Mouse (Mus musculus) forebrain, embryonic 14.5 days (tissue): ENCODE measurements at regions not wholly inside any gene's neighbourhood (a gene's known extent, or its start where the extent isn't known, plus 50 kb on each side); places are given as distances from the start of the nearest gene placed in this dataset.
A peak's percentile ranks its signal among the peaks of the same experiment; 100 is the strongest.

Source experiments
- ATAC-seq: fragments of 200-750 bp; cut with Nextera tagmentation; 2 replicates; pipeline ENCODE4 v1.8.0; 2017; ENCODE audit warnings: mild to moderate bottlenecking, moderate library complexity
- DNase-seq: peaks from one replicate; pipeline ENCODE4 v3.0.0-alpha.2; 2015; ENCODE audit warnings: low spot score
- H3K27ac ChIP-seq: fragments of 300-500 bp; sonication (generic); 2 replicates; pipeline ENCODE4 v1.5.1; 2014; ENCODE audit warnings: low read depth, mild to moderate bottlenecking, control low read depth, low read length, moderate library complexity
- H3K27me3 ChIP-seq: fragments of 300-500 bp; sonication (generic); replicated peaks from 2 replicates; pipeline ENCODE4 v1.6.1; 2014; ENCODE audit warnings: low read length, control low read depth, mixed read lengths; ENCODE audit not compliant: control insufficient read depth, insufficient read depth
- H3K36me3 ChIP-seq: fragments of 300-500 bp; sonication (generic); 2 replicates; pipeline ENCODE4 v1.6.1; 2014; ENCODE audit warnings: low read length, control low read depth; ENCODE audit not compliant: control insufficient read depth, insufficient read depth
- H3K4me1 ChIP-seq: fragments of 300-500 bp; sonication (generic); 2 replicates; pipeline ENCODE4 v1.6.1; 2014; ENCODE audit warnings: antibody characterized with exemption, low read length, control low read depth; ENCODE audit not compliant: control insufficient read depth, insufficient read depth
- H3K4me2 ChIP-seq: fragments of 300-500 bp; sonication (generic); 2 replicates; pipeline ENCODE4 v1.6.1; 2014; ENCODE audit warnings: mild to moderate bottlenecking, control low read depth, low read length
- H3K4me3 ChIP-seq: fragments of 300-500 bp; sonication (generic); 2 replicates; pipeline ENCODE4 v1.5.1; 2014; ENCODE audit warnings: low read depth, low read length, control low read depth
- H3K9ac ChIP-seq: fragments of 300-500 bp; sonication (generic); 2 replicates; pipeline ENCODE4 v1.6.1; 2014; ENCODE audit warnings: mild to moderate bottlenecking, low read length, control low read depth, moderate library complexity
- H3K9me3 ChIP-seq: fragments of 300-500 bp; sonication (generic); replicated peaks from 2 replicates; pipeline ENCODE4 v1.6.1; 2016; ENCODE audit warnings: low read length, control low read depth, mixed read lengths; ENCODE audit not compliant: control insufficient read depth
- WGBS: fragments of 180-500 bp; shearing (Covaris S2); extraction: QIAGEN DNeasy Blood & Tissue Kit; methylation state at CpG from one replicate; pipeline ENCODE4 v1.1.7; 2014; 5-methylcytosine and 5-hydroxymethylcytosine counted together

GRCm38 (mm10) chr5:133776591-133776990 lies 322.9 kb upstream of the Castor2 start:
- H3K4me2 ChIP-seq: no peak overlapping the region
- H3K9ac ChIP-seq: no peak overlapping the region
- ATAC-seq (no peak), DNase-seq (peak; percentile 43)
- no peaks in the 10 kb centered on the region for H3K27me3 ChIP-seq
- no peak overlapping the region for H3K4me3 ChIP-seq
- no peaks in the 10 kb centered on the region for H3K36me3 ChIP-seq
- no peak overlapping the region for H3K27ac ChIP-seq
- no peaks in the 10 kb centered on the region; the same call in 1 of the 2 replicates for H3K4me1 ChIP-seq
- H3K9me3 ChIP-seq: no peaks in the 10 kb centered on the region

- Histone ChIP-seq H3K27me3 (no peaks in the 10 kb centered on the region), H3K27ac (no peak overlapping the region), H3K36me3 (no peaks in the 10 kb centered on the region), H3K4me3 (no peak overlapping the region), H3K4me1 (no peaks in the 10 kb centered on the region; the same call in 1 of the 2 replicates), H3K4me2 (no peak overlapping the region), H3K9me3 (no peaks in the 10 kb centered on the region), H3K9ac (no peak overlapping the region)
- ATAC-seq (no peak), DNase-seq (no peak)
- WGBS: 84% methylated on average over 3 of the region's 3 CpGs
Observed at GRCm38 (mm10) chr5:133774116-133774515, 325.4 kb upstream of the Castor2 start.

GRCm38 (mm10) chr5:133768856-133769255 lies 330.7 kb upstream of the Castor2 start:
- Histone ChIP-seq H3K27ac (no peak overlapping the region), H3K36me3 (no peaks in the 10 kb centered on the region), H3K9ac (no peak overlapping the region), H3K4me3 (no peak overlapping the region), H3K27me3 (no peaks in the 10 kb centered on the region), H3K9me3 (no peaks in the 10 kb centered on the region), H3K4me1 (no peaks in the 10 kb centered on the region), H3K4me2 (no peak overlapping the region)
- no peak for ATAC-seq
- DNase-seq: no peak
- 80% methylated on average over 2 of the region's 2 CpGs for WGBS

GRCm38 (mm10) chr5:133757817-133758216 lies 341.7 kb upstream of the Castor2 start:
- no peak overlapping the region for H3K4me3 ChIP-seq
- H3K9ac ChIP-seq: no peak overlapping the region
- 98% methylated on average over 2 of the region's 2 CpGs for WGBS
- no peak overlapping the region for H3K4me2 ChIP-seq
- H3K27me3 ChIP-seq: no peaks in the 10 kb centered on the region
- ATAC-seq (no peak), DNase-seq (no peak)
- H3K4me1 ChIP-seq: peaks cover 7% of the 10 kb centered on the region; the same call in 1 of the 2 replicates
- no peak overlapping the region for H3K27ac ChIP-seq
- H3K9me3 ChIP-seq: no peaks in the 10 kb centered on the region
- no peaks in the 10 kb centered on the region for H3K36me3 ChIP-seq

- no peak overlapping the region for H3K4me3 ChIP-seq
- DNase-seq (peak; percentile 51), ATAC-seq (no peak; the same call in 1 of the 2 replicates)
- peak overlapping the region; percentile 70; the same call in 1 of the 2 replicates for H3K27ac ChIP-seq
- no peaks in the 10 kb centered on the region for H3K36me3 ChIP-seq
- no peaks in the 10 kb centered on the region for H3K9me3 ChIP-seq
- no peaks in the 10 kb centered on the region for H3K27me3 ChIP-seq
- 14% methylated on average over 7 of the region's 7 CpGs for WGBS
- H3K4me1 ChIP-seq: peaks cover 7% of the 10 kb centered on the region; the same call in 1 of the 2 replicates
- no peak overlapping the region for H3K4me2 ChIP-seq
- no peak overlapping the region for H3K9ac ChIP-seq
Observed at GRCm38 (mm10) chr5:133754180-133754579, 345.3 kb upstream of the Castor2 start.

GRCm38 (mm10) chr5:133753461-133754160 lies 345.9 kb upstream of the Castor2 start:
- 38% methylated on average over 8 of the region's 8 CpGs for WGBS
- Histone ChIP-seq H3K4me3 (no peak overlapping the region), H3K27me3 (no peaks in the 10 kb centered on the region), H3K9ac (no peak overlapping the region), H3K36me3 (no peaks in the 10 kb centered on the region), H3K4me2 (no peak overlapping the region), H3K4me1 (peaks cover 9% of the 10 kb centered on the region), H3K9me3 (no peaks in the 10 kb centered on the region), H3K27ac (peak overlapping the region; percentile 70)
- ATAC-seq: peak; percentile 61; the same call in 1 of the 2 replicates
- peak; percentile 80 for DNase-seq

- WGBS: 70% methylated on average over 1 of the region's 1 CpGs
- no peak overlapping the region for H3K9ac ChIP-seq
- no peak overlapping the region for H3K4me3 ChIP-seq
- no peaks in the 10 kb centered on the region for H3K9me3 ChIP-seq
- H3K4me1 ChIP-seq: peaks cover 10% of the 10 kb centered on the region; the same call in 1 of the 2 replicates
- H3K27ac ChIP-seq: no peak overlapping the region
- DNase-seq (no peak), ATAC-seq (no peak)
- H3K36me3 ChIP-seq: no peaks in the 10 kb centered on the region
- no peaks in the 10 kb centered on the region for H3K27me3 ChIP-seq
- no peak overlapping the region for H3K4me2 ChIP-seq
Observed at GRCm38 (mm10) chr5:133746960-133747359, 352.6 kb upstream of the Castor2 start.

GRCm38 (mm10) chr5:133746411-133746810 lies 353.1 kb upstream of the Castor2 start:
- no peak overlapping the region for H3K4me3 ChIP-seq
- peak; percentile 38 for DNase-seq
- 40% methylated on average over 10 of the region's 10 CpGs for WGBS
- H3K27me3 ChIP-seq: no peaks in the 10 kb centered on the region
- peaks cover 10% of the 10 kb centered on the region; the same call in 1 of the 2 replicates for H3K4me1 ChIP-seq
- no peaks in the 10 kb centered on the region for H3K36me3 ChIP-seq
- H3K4me2 ChIP-seq: no peak overlapping the region
- no peaks in the 10 kb centered on the region for H3K9me3 ChIP-seq
- no peak for ATAC-seq
- H3K9ac ChIP-seq: no peak overlapping the region
- no peak overlapping the region for H3K27ac ChIP-seq

GRCm38 (mm10) chr5:133744136-133744535 lies 355.4 kb upstream of the Castor2 start:
- no peaks in the 10 kb centered on the region for H3K9me3 ChIP-seq
- no peak overlapping the region for H3K4me3 ChIP-seq
- no peak overlapping the region for H3K9ac ChIP-seq
- ATAC-seq: no peak
- H3K4me2 ChIP-seq: no peak overlapping the region
- no peak for DNase-seq
- no peaks in the 10 kb centered on the region for H3K36me3 ChIP-seq
- peaks cover 10% of the 10 kb centered on the region; the same call in 1 of the 2 replicates for H3K4me1 ChIP-seq
- H3K27ac ChIP-seq: no peak overlapping the region
- no peaks in the 10 kb centered on the region for H3K27me3 ChIP-seq
- 90% methylated on average over 3 of the region's 3 CpGs for WGBS
